Mouse (Mus musculus) left cerebral cortex, adult 8-10 months (tissue): ENCODE results near the gene Itprid2. TPM values are rescaled to one million over a fixed set of nuclear protein-coding genes. Genes with fewer than 3 reads are reported as not detected.
"Not testable (repeated sequence)": the region's sequence is repeated elsewhere in the genome, so short reads cannot be mapped to it uniquely, and the experiment has no call there.

Experiments used
- DNase-seq, 2 experiments: peaks; one replicate each; pipeline ENCODE4 v3.0.0; 2022; ENCODE audit warnings: low spot score in 2 of 2
- total RNA-seq, 4 experiments: library from RNA; stranded (reverse); gene quantifications; 2 replicates each; pipeline ENCODE4 v1.2.4; 2022

Itprid2 gene
- total RNA-seq, result 10 to 100 TPM; 40.6 to 44.6 (median 42.8) TPM

DNA sequence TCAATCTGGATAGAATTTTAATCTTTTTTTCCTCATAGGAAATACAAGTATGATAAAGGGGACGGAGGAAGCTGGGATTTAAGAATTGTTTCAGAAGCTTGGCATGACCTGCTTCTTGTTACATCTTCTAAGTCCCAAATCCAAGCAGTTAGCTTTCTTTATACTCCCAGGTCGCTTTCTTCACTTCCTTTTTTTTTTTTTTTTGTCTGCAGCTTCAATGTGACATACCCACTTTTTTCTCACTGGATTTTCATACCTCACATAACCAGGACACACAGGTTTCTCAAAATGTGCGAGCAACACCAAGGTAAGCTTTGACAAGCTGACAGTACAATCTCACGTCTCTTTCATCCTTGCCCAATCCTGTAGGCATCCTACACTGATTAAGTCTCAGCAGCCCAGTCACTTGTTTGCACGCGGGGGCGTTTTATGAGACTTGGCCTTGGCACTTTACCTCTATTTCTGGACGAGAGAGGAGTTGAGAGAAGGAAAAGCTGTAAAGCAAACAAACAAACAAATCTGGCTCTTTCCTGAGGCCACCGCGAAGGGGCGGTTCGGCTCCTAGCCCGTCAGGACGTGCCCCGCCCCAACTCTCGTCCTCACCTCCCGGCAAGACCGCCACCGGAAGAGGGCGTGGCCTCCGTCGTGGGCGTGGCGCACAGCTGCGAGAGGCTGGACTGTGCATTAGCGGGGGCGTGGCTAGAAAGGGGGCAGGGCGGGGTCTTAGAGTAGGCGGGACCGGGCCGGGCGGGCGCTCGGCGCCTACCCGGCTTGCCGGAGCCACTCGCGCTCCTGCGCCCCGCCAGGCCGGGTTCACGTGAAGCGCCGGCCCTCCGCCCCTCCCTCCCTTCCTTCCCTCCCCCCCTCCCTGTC lies at the start of gene Itprid2:
Gene Itprid2, plus strand, starts transcription at position 825 of the 873 bp plus-strand sequence.
- peak; percentile 87 to 93 for DNase-seq

DNA sequence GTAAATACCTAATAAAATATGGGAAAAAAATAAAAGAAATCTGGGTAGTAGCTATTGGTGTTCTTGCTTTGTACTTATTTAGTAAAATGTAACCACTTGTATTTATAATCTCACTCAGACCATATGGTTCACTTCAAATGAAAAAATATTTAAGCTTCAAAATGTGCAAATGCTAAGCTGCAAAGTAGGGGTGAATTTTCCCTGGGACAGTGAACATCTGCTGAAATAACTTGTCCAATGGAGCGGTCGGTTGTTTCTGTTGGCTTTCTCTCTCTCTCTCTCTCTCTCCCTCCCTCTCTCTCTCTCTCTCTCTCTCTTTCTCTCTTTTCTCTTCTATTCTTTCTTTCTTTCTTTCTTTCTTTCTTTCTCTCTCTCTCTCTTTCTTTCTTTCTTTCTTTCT lies 39.0 kb upstream of the Itprid2 start:
- DNase-seq, result no peak

DNA sequence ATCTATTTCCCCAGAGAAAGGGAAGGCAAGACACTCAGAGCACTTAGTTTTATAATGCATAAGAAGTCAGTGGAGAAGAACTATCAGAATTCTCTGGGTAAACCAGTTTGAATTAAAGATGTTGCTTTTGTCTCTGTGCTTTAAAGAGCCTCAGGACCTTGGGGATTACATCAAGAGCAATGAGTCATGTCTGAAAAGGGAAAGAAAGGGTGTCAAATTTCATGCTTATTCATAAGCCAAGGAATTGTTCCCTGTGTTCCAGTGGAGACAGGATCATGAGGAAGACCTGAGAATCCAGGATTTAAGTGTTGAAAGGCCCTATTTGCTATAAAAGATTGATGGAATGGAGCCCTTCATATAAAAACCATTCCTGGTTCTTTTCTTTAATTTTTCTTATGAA lies 38.1 kb upstream of the Itprid2 start:
- DNase-seq, result no peak

DNA sequence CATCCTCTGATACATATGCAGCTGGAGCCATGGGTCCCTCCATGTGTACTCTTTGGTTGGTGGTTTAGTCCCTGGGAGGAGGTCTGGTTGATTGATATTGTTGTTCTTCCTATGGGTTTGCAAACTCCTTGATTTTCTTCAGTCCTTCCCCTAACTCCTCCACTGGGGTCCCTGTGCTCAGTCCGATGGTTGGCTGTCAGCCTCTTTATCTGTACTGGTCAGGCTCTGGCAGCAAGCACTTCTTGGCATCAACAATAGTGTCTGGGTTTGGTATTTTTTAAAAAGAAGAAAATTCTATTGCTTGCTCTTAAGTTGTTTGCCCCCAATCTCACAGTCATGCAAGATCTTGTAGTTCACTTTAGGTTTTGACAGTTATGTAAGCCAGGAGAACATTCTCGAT lies 34.0 kb upstream of the Itprid2 start:
- DNase-seq, result not testable (repeated sequence)

DNA sequence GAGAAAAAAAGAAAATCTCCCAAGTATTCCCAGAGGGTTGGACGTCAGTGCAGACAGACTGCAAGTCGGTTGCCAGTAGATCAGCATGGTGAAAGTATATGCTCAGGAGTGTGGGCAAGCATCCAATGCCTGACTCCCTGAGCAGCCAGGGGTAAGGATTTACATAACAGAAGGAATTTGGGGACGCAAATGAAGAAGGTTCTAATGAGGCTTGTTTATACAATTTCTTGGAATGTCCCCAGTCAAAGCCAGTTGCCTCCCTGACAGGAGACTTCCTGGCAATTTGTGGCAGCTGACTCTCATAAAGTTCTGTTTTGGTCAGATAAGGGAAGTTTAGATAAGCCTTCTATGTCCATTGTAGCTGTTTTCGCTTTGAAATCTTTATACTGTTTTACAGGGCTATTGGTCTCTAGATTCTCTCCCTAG lies 33.4 kb upstream of the Itprid2 start:
- no peak for DNase-seq

DNA sequence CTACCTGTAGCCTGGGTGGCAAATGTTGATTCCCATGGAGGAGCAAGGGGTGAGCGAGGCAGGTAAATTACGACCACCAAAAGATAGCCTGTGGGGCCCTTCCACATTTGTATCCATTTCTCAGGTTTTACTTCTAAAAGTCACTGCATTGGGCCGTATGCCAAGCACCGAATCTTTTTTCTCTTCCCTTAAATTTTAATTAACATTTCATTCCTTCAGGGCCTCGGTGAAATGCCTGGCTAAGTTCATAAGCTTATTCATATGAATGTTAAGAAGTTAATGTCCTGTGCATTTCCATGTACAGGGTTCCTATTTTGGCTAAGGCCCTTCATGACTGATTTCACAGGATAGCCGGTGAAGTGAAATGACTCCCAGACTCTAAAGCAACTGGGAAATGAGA lies 32.8 kb upstream of the Itprid2 start:
- DNase-seq, result no peak

DNA sequence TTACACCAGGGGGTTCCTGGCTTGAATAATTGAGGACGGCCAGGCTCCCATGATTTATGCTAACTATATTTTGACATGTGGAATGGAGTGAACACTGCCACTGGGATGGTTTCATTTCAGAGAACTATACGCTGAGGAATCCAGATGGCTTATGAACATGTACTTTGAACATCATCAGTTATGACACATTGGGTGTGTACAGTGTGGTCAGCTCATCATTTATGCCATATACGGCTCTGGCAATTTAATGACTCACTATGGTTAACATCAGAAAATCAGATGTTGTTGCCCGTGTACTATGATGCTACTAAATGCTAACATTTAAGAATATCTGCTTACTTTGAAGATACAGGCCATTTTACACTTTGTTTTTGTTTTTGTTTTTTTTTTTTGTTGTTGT lies 31.8 kb upstream of the Itprid2 start:
- no peak for DNase-seq

DNA sequence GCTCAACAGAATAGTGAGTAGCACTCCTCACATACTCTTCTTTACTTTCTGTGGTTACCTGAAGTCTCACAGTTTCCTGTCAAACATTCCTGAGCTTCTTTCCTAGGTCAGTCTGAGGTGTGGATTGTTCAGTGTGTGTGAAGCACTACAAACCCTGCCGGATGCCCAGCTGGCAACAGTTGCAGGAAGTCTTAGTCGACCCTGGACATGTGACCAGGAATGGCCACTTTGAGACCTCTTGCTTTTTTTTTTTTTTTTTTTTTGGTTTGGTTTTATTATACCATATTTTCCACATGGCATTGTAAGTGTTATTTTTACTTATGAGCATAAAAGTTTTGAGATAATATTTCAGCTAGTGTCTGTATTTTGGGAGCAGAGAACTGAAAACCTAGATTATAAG lies 29.1 kb upstream of the Itprid2 start:
- no peak for DNase-seq

DNA sequence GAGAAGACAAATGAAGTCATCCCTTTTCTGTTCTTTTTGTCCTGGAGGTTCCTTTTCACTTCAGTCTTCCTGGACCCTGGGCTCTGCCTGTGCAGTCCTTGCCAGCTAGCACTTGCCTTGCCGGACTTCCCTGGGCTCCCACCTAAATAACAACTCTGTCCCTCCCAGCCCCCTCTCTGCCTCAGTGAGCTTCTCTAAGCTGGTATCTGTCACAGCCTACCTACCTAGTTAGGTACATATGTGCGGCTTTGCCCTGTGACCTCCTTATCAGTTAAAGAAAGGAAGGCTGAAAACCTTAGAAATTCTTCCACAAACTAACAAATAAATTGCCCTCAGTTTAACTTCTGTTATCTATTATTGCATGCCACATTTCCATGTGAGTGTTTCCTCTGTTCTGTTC lies 28.0 kb upstream of the Itprid2 start:
- DNase-seq, result no peak

DNA sequence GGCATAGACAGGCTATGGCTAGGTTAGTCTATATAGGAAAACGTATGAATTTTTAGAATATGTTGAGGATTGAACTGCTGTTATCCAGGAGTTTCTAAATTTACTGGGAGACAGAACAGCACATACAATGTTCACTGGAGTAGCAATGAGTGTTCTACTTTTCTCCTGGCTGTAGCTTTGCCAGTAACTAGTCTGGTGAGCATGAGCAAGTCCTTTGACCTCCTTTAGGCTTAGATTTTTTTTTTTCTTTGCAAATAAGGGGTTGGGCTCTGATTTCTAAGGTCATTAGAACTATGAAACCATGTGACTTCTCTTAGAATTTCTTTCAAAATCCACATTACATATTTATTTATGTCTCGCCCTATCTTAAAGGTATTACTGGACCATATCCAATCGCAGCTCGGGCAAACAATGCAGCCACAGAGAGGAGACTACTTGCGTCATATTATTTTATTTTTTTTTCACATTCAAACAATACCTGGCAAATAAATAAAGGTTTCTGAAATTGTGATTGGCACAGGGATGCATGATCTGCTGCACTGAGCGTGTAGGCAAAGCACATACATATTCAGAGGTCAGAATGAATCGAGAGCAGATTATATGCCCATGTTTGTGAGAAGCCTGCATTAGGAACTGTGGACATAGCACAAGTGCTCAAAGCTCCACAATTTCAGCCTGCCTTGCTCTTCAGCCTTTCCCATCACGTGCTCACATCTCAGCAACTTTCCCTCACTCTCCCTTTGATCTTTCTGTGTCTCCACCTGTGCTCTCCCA lies 26.7 kb upstream of the Itprid2 start:
- no peak for DNase-seq

DNA sequence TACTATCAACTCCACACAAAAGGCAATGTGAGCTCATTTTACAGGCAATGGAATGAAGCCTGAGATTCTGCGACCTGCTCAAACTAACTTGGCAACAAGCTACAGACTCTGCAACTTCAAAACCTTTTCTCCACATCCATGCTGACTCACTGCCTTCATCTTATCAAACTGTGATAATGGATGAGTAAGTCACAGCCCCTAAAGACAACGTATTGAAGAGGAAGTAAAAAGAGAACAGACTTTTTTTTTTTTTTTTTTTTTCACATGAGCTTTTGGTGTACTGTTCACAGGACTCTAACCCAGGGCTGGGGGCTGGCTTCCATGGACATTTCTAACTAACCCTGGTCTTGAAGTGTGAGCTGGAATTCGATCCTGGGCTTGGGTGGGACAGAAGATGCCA lies 24.3 kb upstream of the Itprid2 start:
- DNase-seq, result no peak

DNA sequence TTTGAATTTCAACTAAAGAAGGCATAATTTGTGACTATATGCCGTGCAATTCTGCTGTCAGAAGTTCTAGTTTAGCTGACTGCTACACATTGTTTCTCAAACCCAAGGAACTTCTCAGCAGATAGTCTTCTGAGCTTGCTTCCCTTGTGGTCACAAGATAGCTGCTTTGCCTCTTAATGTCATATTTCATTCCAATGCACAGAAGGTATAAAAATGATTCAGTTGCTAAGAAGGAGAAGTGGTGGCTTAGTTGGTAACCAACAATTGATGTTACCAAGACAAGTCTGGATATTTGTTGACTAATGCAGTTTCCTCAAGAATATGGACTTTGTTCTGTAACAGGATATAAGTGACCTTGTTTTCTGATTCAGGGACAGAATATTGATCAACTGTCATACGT lies 17.0 kb upstream of the Itprid2 start:
- no peak for DNase-seq

DNA sequence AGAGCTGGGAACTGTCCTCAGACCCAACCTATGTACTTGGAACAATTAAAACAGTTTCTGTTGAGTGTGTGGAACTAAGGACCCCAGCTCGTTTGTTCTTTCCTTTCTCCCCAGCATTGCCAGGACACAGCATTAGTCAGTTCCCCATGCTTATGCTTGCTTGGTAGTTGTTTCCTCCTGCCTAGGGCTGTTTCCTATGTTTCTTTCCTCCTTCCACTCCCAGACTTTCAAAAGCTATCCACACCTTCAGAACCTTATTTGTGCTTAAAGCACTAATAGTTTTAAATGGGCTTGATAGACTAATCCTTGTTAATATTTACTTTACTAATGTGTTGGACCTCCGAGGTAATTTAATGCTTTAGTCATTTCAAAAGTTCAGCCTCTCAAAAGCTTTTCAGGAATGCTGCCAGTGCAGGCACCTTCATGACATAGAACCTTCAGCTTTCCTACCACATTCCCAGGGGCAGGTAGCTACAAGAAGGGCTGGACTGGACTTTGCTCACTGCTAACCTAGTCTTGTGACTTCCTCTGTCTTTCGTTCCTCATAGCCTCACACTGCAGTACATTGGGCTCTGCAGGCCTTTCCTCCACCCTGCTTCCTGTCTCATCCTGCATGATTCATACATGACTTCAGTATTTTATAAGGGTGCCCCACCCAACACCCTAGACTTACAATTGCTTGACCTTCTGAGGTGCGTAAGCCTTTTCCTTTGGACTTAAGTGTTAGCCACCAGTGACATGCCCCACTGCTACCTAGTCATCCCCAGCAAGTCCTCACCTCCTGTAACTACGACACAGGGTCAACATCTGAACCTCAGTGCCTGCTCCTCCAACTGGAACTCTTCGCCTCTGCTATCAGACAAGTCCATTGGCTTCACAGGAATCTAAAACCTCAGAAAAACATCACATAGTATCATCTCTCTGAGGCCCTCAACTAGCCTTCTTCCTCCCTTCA lies 16.3 kb upstream of the Itprid2 start:
- no peak for DNase-seq

DNA sequence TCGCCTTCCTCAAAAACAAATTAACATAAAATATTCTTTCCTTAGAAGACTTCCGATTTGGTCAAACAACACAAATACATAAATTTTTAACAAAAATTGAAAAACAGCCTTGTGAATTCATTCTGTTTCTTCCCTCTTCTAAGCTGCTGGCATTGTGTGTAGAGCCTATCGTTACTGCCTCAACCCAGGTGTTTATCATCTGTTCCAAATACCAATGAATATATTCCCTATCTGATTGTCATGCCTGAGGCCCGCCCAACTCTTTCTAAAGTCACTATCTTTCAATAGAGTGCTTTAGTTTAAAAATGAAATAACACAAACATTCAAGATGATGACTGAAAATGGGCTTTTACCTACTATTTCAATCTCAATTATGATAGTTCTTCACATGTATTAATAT lies 11.9 kb upstream of the Itprid2 start:
- no peak for DNase-seq

DNA sequence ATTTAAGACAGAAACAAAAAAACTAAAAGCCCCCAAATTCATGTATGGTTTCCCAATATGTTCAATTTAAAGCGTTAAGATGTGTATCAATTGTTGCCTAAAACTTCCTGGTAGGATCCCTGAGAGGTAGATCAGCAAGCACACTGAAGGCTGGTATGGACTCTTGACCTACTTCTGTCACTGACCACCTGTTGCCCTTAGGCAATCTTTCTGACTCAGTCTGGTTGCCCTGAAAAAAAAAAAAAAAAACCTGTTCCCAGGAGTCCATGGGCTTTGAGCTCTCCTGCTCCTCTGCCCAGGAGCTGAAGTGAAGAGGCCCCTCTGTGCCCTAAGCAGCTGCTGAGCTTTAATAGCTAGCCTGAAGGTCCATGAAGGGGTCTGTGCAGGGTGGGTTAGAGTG lies 7.5 kb upstream of the Itprid2 start:
- no peak for DNase-seq

DNA sequence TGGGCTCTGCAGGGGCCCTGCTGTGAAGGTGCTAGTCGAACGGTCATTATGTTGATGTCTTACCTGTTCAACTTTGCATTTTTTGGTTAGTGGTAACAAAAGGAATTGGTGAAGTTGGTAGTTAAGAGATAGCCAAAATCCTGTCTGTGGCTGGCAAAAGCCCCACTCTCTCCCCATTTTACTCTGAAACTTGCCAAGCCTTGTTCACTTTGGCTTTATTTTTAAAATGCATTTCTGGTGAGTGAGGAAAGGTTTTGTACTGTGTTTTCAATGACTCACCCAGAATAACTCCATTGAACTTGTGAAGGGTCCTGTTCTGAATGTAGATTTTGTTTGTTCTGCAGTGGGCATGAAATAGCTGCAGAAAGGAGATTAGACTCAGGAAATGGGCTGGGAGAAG lies 4.9 kb upstream of the Itprid2 start:
- no peak for DNase-seq

DNA sequence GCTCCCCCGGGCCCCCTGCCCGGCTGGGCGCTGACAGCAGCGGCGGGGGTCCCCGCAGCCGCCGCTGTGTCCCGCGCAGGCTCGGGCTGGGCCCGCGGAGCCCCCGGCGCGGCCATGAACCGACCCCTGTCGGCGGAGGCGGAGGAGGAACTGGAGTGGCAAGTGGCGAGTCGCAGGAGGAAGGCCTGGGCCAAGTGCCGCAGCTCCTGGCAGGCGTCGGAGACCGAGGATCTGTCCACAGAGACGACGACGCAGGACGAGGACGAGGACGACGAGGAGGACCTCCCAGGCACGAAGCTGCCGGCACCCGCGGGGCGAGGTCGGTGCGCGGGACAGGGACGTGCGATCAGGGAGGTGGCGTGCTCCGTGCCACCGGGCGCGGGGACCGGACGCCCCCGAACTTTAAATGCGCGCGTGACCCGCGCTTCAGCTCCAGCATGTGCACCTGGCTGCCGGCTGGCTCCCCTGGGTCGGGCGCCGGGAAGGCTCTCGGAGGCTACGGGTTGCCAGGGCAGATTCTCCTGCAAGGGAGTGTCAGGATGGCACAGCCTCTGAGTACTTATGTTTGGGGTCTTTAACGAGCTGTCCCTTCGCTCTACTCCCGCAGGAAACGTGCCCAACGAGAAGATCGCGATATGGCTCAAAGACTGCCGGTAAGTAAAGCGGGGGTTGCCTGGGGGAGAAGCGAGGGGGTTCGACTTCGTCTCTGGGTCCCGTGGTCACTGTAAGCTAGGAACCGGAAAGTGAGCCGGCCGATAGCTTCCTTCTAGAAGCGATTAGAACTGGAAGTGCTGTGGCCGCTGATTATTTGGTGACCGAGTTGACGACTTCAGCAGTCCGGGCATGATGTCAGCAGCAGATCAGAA lies 507 bp downstream of the Itprid2 start:
- DNase-seq, result peak; percentile 54

DNA sequence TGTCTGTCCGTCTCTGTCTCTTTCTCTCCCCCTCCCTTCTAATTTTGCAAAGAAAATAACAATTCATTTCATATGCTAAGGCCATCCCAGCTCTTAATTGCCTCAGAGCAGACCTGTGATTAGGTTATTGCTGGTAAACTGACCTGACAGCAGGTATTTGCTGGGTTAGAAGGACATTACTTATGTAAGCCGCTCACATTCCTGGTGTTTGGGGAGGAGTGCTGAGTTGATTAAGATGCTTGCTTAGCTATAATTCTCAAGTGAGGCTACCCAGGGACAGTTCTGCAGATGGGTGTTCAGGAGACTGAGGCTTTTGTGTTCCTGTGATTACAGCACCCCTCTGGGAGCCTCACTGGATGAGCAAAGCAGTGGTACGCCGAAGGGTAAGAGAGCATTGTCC lies 3.8 kb downstream of the Itprid2 start:
- DNase-seq, result no peak

DNA sequence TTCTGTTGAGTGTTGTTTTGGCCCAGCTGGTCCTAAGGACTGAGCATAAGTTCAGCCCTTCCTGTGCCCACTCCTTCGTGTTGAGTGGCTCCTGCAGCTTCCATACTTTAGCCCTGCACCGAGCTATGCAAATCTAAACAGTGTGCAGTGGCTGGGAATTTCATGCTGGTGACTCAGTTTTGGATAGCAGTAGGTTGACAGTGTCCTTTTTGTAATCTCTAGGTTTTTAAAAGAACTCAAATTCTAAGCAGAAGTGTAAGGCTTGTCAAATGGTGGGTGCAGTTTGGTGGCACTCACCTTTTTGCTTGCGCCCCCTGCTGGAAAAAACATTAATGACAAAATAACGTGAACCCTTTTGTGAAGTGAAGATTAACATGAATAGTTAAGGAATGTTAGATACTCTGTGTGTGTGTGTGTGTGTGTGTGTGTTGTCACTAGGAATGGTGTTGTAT lies 11.1 kb downstream of the Itprid2 start:
- peak in 1 of 2 experiments; percentile 39 for DNase-seq

DNA sequence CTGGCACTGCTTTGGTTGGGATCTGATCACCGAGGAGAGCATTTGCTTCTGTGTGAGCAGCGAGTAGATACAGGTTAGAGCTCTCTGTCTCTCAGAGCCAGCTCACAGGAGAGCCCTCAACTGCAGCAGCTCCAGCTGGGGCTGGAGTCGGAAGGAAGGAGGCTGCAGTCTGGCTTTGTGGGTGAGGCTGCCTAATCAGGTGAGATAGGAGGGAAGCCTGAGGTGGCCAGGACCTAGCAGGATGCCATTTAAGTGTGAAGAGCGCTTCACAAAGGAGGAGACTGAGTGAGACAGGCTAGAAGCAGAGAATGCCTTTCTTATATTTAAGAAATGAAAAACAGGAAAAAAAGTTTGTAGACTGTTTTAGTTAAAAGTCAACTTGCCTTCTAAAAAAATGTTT lies 11.9 kb downstream of the Itprid2 start:
- DNase-seq, result no peak
